Mouse (Mus musculus): ENCODE data around the gene Olfr1242. TPM values are rescaled to one million over a fixed set of nuclear protein-coding genes. Genes with fewer than 3 reads are reported as not detected.
A peak's percentile ranks its signal among the peaks of the same experiment; 100 is the strongest.

Olfr1242 gene
- polyA plus RNA-seq (2012; rRNA removed): not detected in 2 replicates
- not detected in 2 replicates for polyA plus RNA-seq (2014; fragmentation: Nextera tagmentation; extraction: Ambion mirVana)

DNA sequence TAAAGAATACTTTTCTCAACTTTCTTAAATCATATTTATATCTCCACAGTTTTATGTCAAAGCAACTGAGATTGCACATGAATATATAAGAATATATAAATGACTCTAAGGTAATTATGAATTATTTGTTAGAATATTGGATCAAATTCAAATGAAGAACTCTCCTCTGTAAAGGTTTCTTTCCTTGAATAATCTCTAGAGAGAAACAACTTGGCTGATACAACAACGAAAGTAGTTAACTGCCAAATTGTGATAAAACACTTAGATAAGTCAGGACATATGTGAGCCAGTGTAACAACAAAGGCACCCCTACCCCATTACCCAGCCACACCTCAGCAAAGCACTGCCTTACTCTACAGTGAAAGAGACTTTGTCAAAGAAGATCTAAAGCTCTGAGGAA is at the start of gene Olfr1242:
TSS of gene Olfr1242 (minus strand) at position 101 of the 400 bp plus-strand sequence.
- Histone ChIP-seq H3K27ac (replicated peaks; ENCODE audit: low read depth, low read length) (no peak within 1 kb of the TSS), H3K4me2 (replicated peaks; ENCODE audit: low read depth, low read length, severe bottlenecking) (no peak within 1 kb of the TSS), H3K9me3 (ENCODE audit: control insufficient read depth, low read length) (no peaks in the 10 kb centered on the region), H3K36me3 (ENCODE audit: control insufficient read depth, insufficient read depth, low read length) (no peaks in the 10 kb centered on the region), H3K4me1 (ENCODE audit: control insufficient read depth, insufficient read depth, low read length) (no peaks in the 10 kb centered on the region), H3K27me3 (ENCODE audit: control insufficient read depth, insufficient read depth, low read length) (no peaks in the 10 kb centered on the region), H3K9ac (ENCODE audit: low read depth, low read length, severe bottlenecking) (no peak within 1 kb of the TSS), H3K4me3 (replicated peaks; ENCODE audit: low read length) (no peak within 1 kb of the TSS)
- ATAC-seq (ENCODE audit: low FRiP score, low read depth) (no peak), DNase-seq (ENCODE audit: low spot score) (no peak)
- TF ChIP-seq POLR2A (IDR thresholded peaks at IDR 0.05; ENCODE audit: borderline replicate concordance, extremely low read depth, insufficient read depth, insufficient read length): no peak
- 83% methylated on average over 1 of the region's 1 CpGs for WGBS

DNA sequence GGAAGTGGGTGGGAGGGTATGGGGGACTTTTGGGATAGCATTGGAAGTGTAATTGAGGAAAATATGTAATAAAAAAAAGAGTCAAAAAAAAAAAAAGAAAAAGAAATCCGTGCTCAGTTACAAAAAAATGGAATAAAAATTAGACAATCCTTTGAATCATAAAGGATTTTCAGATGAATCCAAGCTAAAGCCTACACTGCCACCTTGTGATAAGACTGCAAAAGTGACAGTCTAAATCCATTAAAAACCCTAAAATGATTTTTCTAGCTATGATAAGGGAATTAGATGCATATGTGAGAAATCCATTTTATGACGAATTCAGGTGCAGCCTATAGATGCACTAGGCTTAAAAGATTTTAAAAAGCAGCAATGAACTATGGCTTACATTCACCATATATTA is 46.4 kb upstream of the Olfr1242 start:
- no peak overlapping the region for H3K9ac ChIP-seq (ENCODE audit: low read depth, low read length, severe bottlenecking)
- no peaks in the 10 kb centered on the region for H3K27me3 ChIP-seq (ENCODE audit: control insufficient read depth, insufficient read depth, low read length)
- H3K4me3 ChIP-seq (replicated peaks; ENCODE audit: low read length): no peak overlapping the region
- H3K4me1 ChIP-seq (ENCODE audit: control insufficient read depth, insufficient read depth, low read length): no peaks in the 10 kb centered on the region
- DNase-seq (ENCODE audit: low spot score) (peak; percentile 25), ATAC-seq (ENCODE audit: low FRiP score, low read depth) (no peak)
- no peak overlapping the region for H3K4me2 ChIP-seq (replicated peaks; ENCODE audit: low read depth, low read length, severe bottlenecking)
- no peak for TF ChIP-seq POLR2A (IDR thresholded peaks at IDR 0.05; ENCODE audit: borderline replicate concordance, extremely low read depth, insufficient read depth, insufficient read length)
- 59% methylated on average over 2 of the region's 2 CpGs for WGBS
- no peaks in the 10 kb centered on the region for H3K36me3 ChIP-seq (ENCODE audit: control insufficient read depth, insufficient read depth, low read length)
- no peaks in the 10 kb centered on the region for H3K9me3 ChIP-seq (ENCODE audit: control insufficient read depth, low read length)
- no peak overlapping the region for H3K27ac ChIP-seq (replicated peaks; ENCODE audit: low read depth, low read length)

DNA sequence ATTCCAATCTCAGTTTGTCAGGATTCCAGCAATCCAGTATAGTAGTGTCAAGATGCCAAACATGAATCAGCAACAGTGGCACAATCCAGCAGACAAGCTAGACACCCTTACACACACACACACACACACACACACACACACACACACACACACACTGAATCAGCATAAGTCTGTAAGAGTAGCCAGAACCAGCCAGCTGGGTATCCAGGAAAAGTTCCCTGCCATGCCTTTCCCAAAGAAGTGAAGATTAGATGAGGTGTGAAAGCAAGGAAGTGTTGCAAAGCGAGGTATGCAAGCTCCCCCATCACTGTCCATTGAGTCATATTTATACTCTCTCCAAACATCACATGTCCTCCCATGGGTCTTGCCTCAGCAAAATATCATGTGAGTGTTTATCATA is 41.8 kb upstream of the Olfr1242 start:
- H3K27ac ChIP-seq (replicated peaks; ENCODE audit: low read depth, low read length): no peak overlapping the region
- no peak for DNase-seq (ENCODE audit: low spot score)
- no peak for TF ChIP-seq POLR2A (IDR thresholded peaks at IDR 0.05; ENCODE audit: borderline replicate concordance, extremely low read depth, insufficient read depth, insufficient read length)
- WGBS: 78% methylated on average over 1 of the region's 1 CpGs
- no peak overlapping the region for H3K4me3 ChIP-seq (replicated peaks; ENCODE audit: low read length)
- no peak for ATAC-seq (ENCODE audit: low FRiP score, low read depth)
- no peaks in the 10 kb centered on the region for H3K27me3 ChIP-seq (ENCODE audit: control insufficient read depth, insufficient read depth, low read length)
- H3K4me1 ChIP-seq (ENCODE audit: control insufficient read depth, insufficient read depth, low read length): no peaks in the 10 kb centered on the region
- H3K4me2 ChIP-seq (replicated peaks; ENCODE audit: low read depth, low read length, severe bottlenecking): no peak overlapping the region
- no peaks in the 10 kb centered on the region for H3K36me3 ChIP-seq (ENCODE audit: control insufficient read depth, insufficient read depth, low read length)
- no peaks in the 10 kb centered on the region for H3K9me3 ChIP-seq (ENCODE audit: control insufficient read depth, low read length)
- H3K9ac ChIP-seq (ENCODE audit: low read depth, low read length, severe bottlenecking): no peak overlapping the region

DNA sequence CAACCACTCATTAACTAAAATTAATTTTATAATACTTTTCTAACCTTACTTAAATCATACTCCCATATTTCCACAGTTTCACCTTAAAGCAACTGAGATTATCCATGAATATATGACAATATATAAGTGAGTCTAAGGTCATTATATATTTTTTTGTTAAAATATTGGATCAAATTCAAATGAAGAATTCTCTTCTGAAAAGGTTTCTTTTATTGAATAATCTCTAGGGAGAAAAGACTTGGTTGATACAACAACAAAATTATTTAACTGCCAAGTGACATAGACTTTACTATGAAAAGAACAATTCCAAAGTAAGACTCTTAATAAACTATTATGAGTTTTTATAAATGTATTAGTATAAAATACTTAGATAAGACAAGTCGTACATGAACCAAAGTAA is 33.3 kb upstream of the Olfr1242 start, which contains the start of gene Olfr1243:
TSS of gene Olfr1243 (minus strand) at position 101 of the 400 bp plus-strand sequence.
- H3K4me2 ChIP-seq (replicated peaks; ENCODE audit: low read depth, low read length, severe bottlenecking): no peak within 1 kb of the TSS
- no peak within 1 kb of the TSS for H3K9ac ChIP-seq (ENCODE audit: low read depth, low read length, severe bottlenecking)
- H3K36me3 ChIP-seq (ENCODE audit: control insufficient read depth, insufficient read depth, low read length): no peaks in the 10 kb centered on the region
- H3K27me3 ChIP-seq (ENCODE audit: control insufficient read depth, insufficient read depth, low read length): no peaks in the 10 kb centered on the region
- no peak within 1 kb of the TSS for H3K4me3 ChIP-seq (replicated peaks; ENCODE audit: low read length)
- TF ChIP-seq POLR2A (IDR thresholded peaks at IDR 0.05; ENCODE audit: borderline replicate concordance, extremely low read depth, insufficient read depth, insufficient read length): no peak
- H3K9me3 ChIP-seq (ENCODE audit: control insufficient read depth, low read length): no peaks in the 10 kb centered on the region
- no peak for ATAC-seq (ENCODE audit: low FRiP score, low read depth)
- 77% methylated on average over 1 of the region's 1 CpGs for WGBS
- no peaks in the 10 kb centered on the region for H3K4me1 ChIP-seq (ENCODE audit: control insufficient read depth, insufficient read depth, low read length)
- H3K27ac ChIP-seq (replicated peaks; ENCODE audit: low read depth, low read length): no peak within 1 kb of the TSS
- DNase-seq (ENCODE audit: low spot score): no peak

DNA sequence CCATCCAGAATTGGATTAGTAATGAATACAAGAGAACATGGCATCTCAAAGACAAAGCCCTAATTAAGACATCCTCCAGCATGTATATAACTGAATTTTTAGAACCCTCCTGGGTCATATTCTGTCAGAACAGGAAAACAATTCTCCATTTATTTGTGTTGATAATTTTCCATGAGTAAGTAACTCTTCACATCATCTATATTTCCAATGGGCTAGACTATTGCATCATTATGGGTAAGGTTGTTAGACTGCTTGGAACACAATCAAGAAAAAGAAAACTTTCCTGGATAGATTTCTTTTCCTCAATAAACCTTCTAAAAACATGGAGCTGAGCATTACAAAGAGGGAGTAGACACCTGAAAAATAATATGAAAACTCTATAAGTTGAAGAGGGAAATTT is 11.1 kb downstream of the Olfr1242 start, which contains the start of gene Olfr1241:
TSS of gene Olfr1241 (minus strand) at position 101 of the 400 bp plus-strand sequence.
- Histone ChIP-seq H3K36me3 (ENCODE audit: control insufficient read depth, insufficient read depth, low read length) (no peaks in the 10 kb centered on the region), H3K4me1 (ENCODE audit: control insufficient read depth, insufficient read depth, low read length) (no peaks in the 10 kb centered on the region), H3K4me2 (replicated peaks; ENCODE audit: low read depth, low read length, severe bottlenecking) (no peak within 1 kb of the TSS), H3K9me3 (ENCODE audit: control insufficient read depth, low read length) (no peaks in the 10 kb centered on the region), H3K27ac (replicated peaks; ENCODE audit: low read depth, low read length) (no peak within 1 kb of the TSS), H3K27me3 (ENCODE audit: control insufficient read depth, insufficient read depth, low read length) (no peaks in the 10 kb centered on the region), H3K9ac (ENCODE audit: low read depth, low read length, severe bottlenecking) (no peak within 1 kb of the TSS), H3K4me3 (replicated peaks; ENCODE audit: low read length) (no peak within 1 kb of the TSS)
- no peak for ATAC-seq (ENCODE audit: low FRiP score, low read depth)
- no peak for DNase-seq (ENCODE audit: low spot score)
- TF ChIP-seq POLR2A (IDR thresholded peaks at IDR 0.05; ENCODE audit: borderline replicate concordance, extremely low read depth, insufficient read depth, insufficient read length): no peak

DNA sequence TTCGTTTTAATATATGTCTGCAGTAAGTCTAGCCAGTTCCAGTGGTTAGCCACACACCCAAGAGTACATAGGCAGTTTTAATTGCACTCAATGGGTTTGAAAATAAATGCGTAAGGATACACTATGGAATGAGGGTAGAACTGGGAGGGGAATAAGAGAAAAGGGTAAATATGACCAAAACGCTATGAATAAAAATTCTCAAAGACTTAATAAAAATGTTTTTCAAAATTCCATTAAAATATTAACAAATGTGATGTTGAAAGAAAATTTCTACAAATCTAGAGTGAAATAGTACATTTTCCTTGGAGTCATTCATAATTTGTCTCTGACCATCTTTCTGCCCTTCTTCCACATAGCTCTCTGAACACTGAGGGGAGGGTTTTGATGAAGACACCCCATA is 55.2 kb downstream of the Olfr1242 start, which contains the start of gene Olfr1240:
TSS of gene Olfr1240 (minus strand) at position 101 of the 400 bp plus-strand sequence.
- Histone ChIP-seq H3K36me3 (ENCODE audit: control insufficient read depth, insufficient read depth, low read length) (no peaks in the 10 kb centered on the region), H3K27ac (replicated peaks; ENCODE audit: low read depth, low read length) (no peak within 1 kb of the TSS), H3K27me3 (ENCODE audit: control insufficient read depth, insufficient read depth, low read length) (no peaks in the 10 kb centered on the region), H3K9ac (ENCODE audit: low read depth, low read length, severe bottlenecking) (no peak within 1 kb of the TSS), H3K9me3 (ENCODE audit: control insufficient read depth, low read length) (no peaks in the 10 kb centered on the region), H3K4me1 (ENCODE audit: control insufficient read depth, insufficient read depth, low read length) (no peaks in the 10 kb centered on the region), H3K4me3 (replicated peaks; ENCODE audit: low read length) (no peak within 1 kb of the TSS), H3K4me2 (replicated peaks; ENCODE audit: low read depth, low read length, severe bottlenecking) (no peak within 1 kb of the TSS)
- TF ChIP-seq POLR2A (IDR thresholded peaks at IDR 0.05; ENCODE audit: borderline replicate concordance, extremely low read depth, insufficient read depth, insufficient read length): no peak
- 83% methylated on average over 3 of the region's 3 CpGs for WGBS
- DNase-seq (ENCODE audit: low spot score) (no peak), ATAC-seq (ENCODE audit: low FRiP score, low read depth) (no peak)

Other genes with a start within 250 kb of the Olfr1242 start
- gene Olfr1228, start 244.3 kb downstream of the Olfr1242 start, polyA plus RNA-seq (2012; rRNA removed): not detected in 2 replicates
- not detected in 2 replicates for gene Olfr1228, start 244.3 kb downstream of the Olfr1242 start, polyA plus RNA-seq (2014; fragmentation: Nextera tagmentation; extraction: Ambion mirVana)
- not detected in 2 replicates for gene Olfr1229, start 210.3 kb downstream of the Olfr1242 start, polyA plus RNA-seq (2012; rRNA removed)
- not detected in 2 replicates for gene Olfr1229, start 210.3 kb downstream of the Olfr1242 start, polyA plus RNA-seq (2014; fragmentation: Nextera tagmentation; extraction: Ambion mirVana)
- gene Olfr1230, start 201.1 kb downstream of the Olfr1242 start, polyA plus RNA-seq (2012; rRNA removed): not detected in 2 replicates
- gene Olfr1230, start 201.1 kb downstream of the Olfr1242 start, polyA plus RNA-seq (2014; fragmentation: Nextera tagmentation; extraction: Ambion mirVana): not detected in 2 replicates
- gene Olfr1231, start 191.3 kb downstream of the Olfr1242 start, polyA plus RNA-seq (2012; rRNA removed): not detected in 2 replicates
- not detected in 2 replicates for gene Olfr1231, start 191.3 kb downstream of the Olfr1242 start, polyA plus RNA-seq (2014; fragmentation: Nextera tagmentation; extraction: Ambion mirVana)
- gene Olfr1232, start 168.7 kb downstream of the Olfr1242 start, polyA plus RNA-seq (2012; rRNA removed): not detected in 2 replicates
- not detected in 2 replicates for gene Olfr1232, start 168.7 kb downstream of the Olfr1242 start, polyA plus RNA-seq (2014; fragmentation: Nextera tagmentation; extraction: Ambion mirVana)
- gene Olfr1233, start 155.9 kb downstream of the Olfr1242 start, polyA plus RNA-seq (2012; rRNA removed): not detected in 2 replicates
- not detected in 2 replicates for gene Olfr1233, start 155.9 kb downstream of the Olfr1242 start, polyA plus RNA-seq (2014; fragmentation: Nextera tagmentation; extraction: Ambion mirVana)
- gene Olfr1234, start 133.5 kb downstream of the Olfr1242 start, polyA plus RNA-seq (2012; rRNA removed): not detected in 2 replicates
- not detected in 2 replicates for gene Olfr1234, start 133.5 kb downstream of the Olfr1242 start, polyA plus RNA-seq (2014; fragmentation: Nextera tagmentation; extraction: Ambion mirVana)
- gene Olfr1238, start 88.7 kb downstream of the Olfr1242 start, polyA plus RNA-seq (2012; rRNA removed): not detected in 2 replicates
- not detected in 2 replicates for gene Olfr1238, start 88.7 kb downstream of the Olfr1242 start, polyA plus RNA-seq (2014; fragmentation: Nextera tagmentation; extraction: Ambion mirVana)
- not detected in 2 replicates for gene Olfr1239, start 77.9 kb downstream of the Olfr1242 start, polyA plus RNA-seq (2012; rRNA removed)
- not detected in 2 replicates for gene Olfr1239, start 77.9 kb downstream of the Olfr1242 start, polyA plus RNA-seq (2014; fragmentation: Nextera tagmentation; extraction: Ambion mirVana)
- gene Olfr1240, start 55.3 kb downstream of the Olfr1242 start, polyA plus RNA-seq (2012; rRNA removed): not detected in 2 replicates
- not detected in 2 replicates for gene Olfr1240, start 55.3 kb downstream of the Olfr1242 start, polyA plus RNA-seq (2014; fragmentation: Nextera tagmentation; extraction: Ambion mirVana)
- not detected in 2 replicates for gene Olfr1241, start 11.2 kb downstream of the Olfr1242 start, polyA plus RNA-seq (2012; rRNA removed)
- gene Olfr1241, start 11.2 kb downstream of the Olfr1242 start, polyA plus RNA-seq (2014; fragmentation: Nextera tagmentation; extraction: Ambion mirVana): not detected in 2 replicates
- gene Olfr1243, start 33.2 kb upstream of the Olfr1242 start, polyA plus RNA-seq (2012; rRNA removed): not detected in 2 replicates
- gene Olfr1243, start 33.2 kb upstream of the Olfr1242 start, polyA plus RNA-seq (2014; fragmentation: Nextera tagmentation; extraction: Ambion mirVana): not detected in 2 replicates
- not detected in 2 replicates for gene Olfr1245, start 80.1 kb upstream of the Olfr1242 start, polyA plus RNA-seq (2012; rRNA removed)
- gene Olfr1245, start 80.1 kb upstream of the Olfr1242 start, polyA plus RNA-seq (2014; fragmentation: Nextera tagmentation; extraction: Ambion mirVana): not detected in 2 replicates
- gene Olfr1246, start 94.8 kb upstream of the Olfr1242 start, polyA plus RNA-seq (2012; rRNA removed): not detected in 2 replicates
- not detected in 2 replicates for gene Olfr1246, start 94.8 kb upstream of the Olfr1242 start, polyA plus RNA-seq (2014; fragmentation: Nextera tagmentation; extraction: Ambion mirVana)
- not detected in 2 replicates for gene Olfr1247, start 115.8 kb upstream of the Olfr1242 start, polyA plus RNA-seq (2012; rRNA removed)
- not detected in 2 replicates for gene Olfr1247, start 115.8 kb upstream of the Olfr1242 start, polyA plus RNA-seq (2014; fragmentation: Nextera tagmentation; extraction: Ambion mirVana)
- gene Olfr1248, start 119.9 kb upstream of the Olfr1242 start, polyA plus RNA-seq (2012; rRNA removed): not detected in 2 replicates
- not detected in 2 replicates for gene Olfr1248, start 119.9 kb upstream of the Olfr1242 start, polyA plus RNA-seq (2014; fragmentation: Nextera tagmentation; extraction: Ambion mirVana)
- not detected in 2 replicates for gene Olfr1249, start 136.6 kb upstream of the Olfr1242 start, polyA plus RNA-seq (2012; rRNA removed)
- gene Olfr1249, start 136.6 kb upstream of the Olfr1242 start, polyA plus RNA-seq (2014; fragmentation: Nextera tagmentation; extraction: Ambion mirVana): not detected in 2 replicates
- gene Olfr1250, start 163.1 kb upstream of the Olfr1242 start, polyA plus RNA-seq (2012; rRNA removed): not detected in 2 replicates
- not detected in 2 replicates for gene Olfr1250, start 163.1 kb upstream of the Olfr1242 start, polyA plus RNA-seq (2014; fragmentation: Nextera tagmentation; extraction: Ambion mirVana)
- gene Olfr1251, start 173.6 kb upstream of the Olfr1242 start, polyA plus RNA-seq (2012; rRNA removed): not detected in 2 replicates
- not detected in 2 replicates for gene Olfr1251, start 173.6 kb upstream of the Olfr1242 start, polyA plus RNA-seq (2014; fragmentation: Nextera tagmentation; extraction: Ambion mirVana)
- gene Olfr1252, start 226.7 kb upstream of the Olfr1242 start, polyA plus RNA-seq (2012; rRNA removed): not detected in 2 replicates
- gene Olfr1252, start 226.7 kb upstream of the Olfr1242 start, polyA plus RNA-seq (2014; fragmentation: Nextera tagmentation; extraction: Ambion mirVana): not detected in 2 replicates

All from limb, embryonic 14.5 days (tissue).